Mouse (Mus musculus) heart, postnatal 0 days (tissue): Measurements from ENCODE around the gene Gm29797. TPM values are rescaled to one million over a fixed set of nuclear protein-coding genes. Genes with fewer than 3 reads are reported as not detected.

Experiments used
- ATAC-seq: fragments of 200-750 bp; cut with Nextera tagmentation; 2 replicates; pipeline ENCODE4 v1.8.0; 2017; ENCODE audit warnings: low read depth, moderate number of reproducible peaks, moderate library complexity; ENCODE audit not compliant: insufficient read depth
- DNase-seq: peaks from one replicate; pipeline ENCODE4 v3.0.0-alpha.2; 2016; ENCODE audit warnings: low spot score
- H3K27ac ChIP-seq: fragments of 300-500 bp; sonication (generic); 2 replicates; pipeline ENCODE4 v1.5.1; 2014; ENCODE audit warnings: low read depth, mild to moderate bottlenecking
- H3K27me3 ChIP-seq: fragments of 300-500 bp; sonication (generic); 2 replicates; pipeline ENCODE4 v1.6.1; 2014; ENCODE audit warnings: low read length, mixed read lengths; ENCODE audit not compliant: control insufficient read depth, insufficient read depth
- H3K36me3 ChIP-seq: fragments of 300-500 bp; sonication (generic); replicated peaks from 2 replicates; pipeline ENCODE4 v1.6.1; 2014; ENCODE audit warnings: low read length, mixed read lengths; ENCODE audit not compliant: control insufficient read depth, insufficient read depth
- H3K4me1 ChIP-seq: fragments of 300-500 bp; sonication (generic); 2 replicates; pipeline ENCODE4 v1.6.1; 2014; ENCODE audit warnings: antibody characterized with exemption; ENCODE audit not compliant: control insufficient read depth, insufficient read depth
- H3K4me2 ChIP-seq: fragments of 300-500 bp; sonication (generic); 2 replicates; pipeline ENCODE4 v1.6.1; 2014; ENCODE audit warnings: low read depth, mild to moderate bottlenecking, low read length, moderate library complexity
- H3K4me3 ChIP-seq: fragments of 300-500 bp; sonication (generic); 2 replicates; pipeline ENCODE4 v1.5.1; 2014; ENCODE audit warnings: low read depth, low read length
- H3K9ac ChIP-seq: fragments of 300-500 bp; sonication (generic); replicated peaks from 2 replicates; pipeline ENCODE4 v1.6.1; 2014; ENCODE audit warnings: low read depth, low read length, mixed read lengths
- H3K9me3 ChIP-seq: fragments of 300-500 bp; sonication (generic); replicated peaks from 2 replicates; pipeline ENCODE4 v1.6.1; 2016; ENCODE audit warnings: low read length; ENCODE audit not compliant: control insufficient read depth
- CTCF ChIP-seq: IDR thresholded peaks from 2 replicates; pipeline ENCODE4 v1.5.1; 2016; ENCODE audit warnings: antibody characterized with exemption, control low read depth, low read depth
- EP300 ChIP-seq: IDR thresholded peaks from 2 replicates; pipeline ENCODE4 v1.6.1; 2016; ENCODE audit warnings: antibody characterized with exemption, low read depth
- WGBS: fragments of 180-500 bp; shearing (Covaris S2); extraction: QIAGEN DNeasy Blood & Tissue Kit; methylation state at CpG from one replicate; pipeline ENCODE4 v1.1.7; 2014; 5-methylcytosine and 5-hydroxymethylcytosine counted together
- polyA plus RNA-seq: library from polyadenylated mRNA; unstranded; fragments of >200 nt; fragmentation: Nextera tagmentation; extraction: Ambion mirVana; gene quantifications from 2 replicates; pipeline ENCODE4 v1.2.1, GENCODE M21; 2015
- total RNA-seq: library from RNA; depleted of rRNA; stranded (reverse); fragments of >200 nt; gene quantifications from 2 replicates; pipeline ENCODE4 v1.2.3, GENCODE M21; 2014; ENCODE audit warnings: low replicate concordance

The Gm29797 gene
- total and polyA plus RNA-seq, 2 experiments from 2014 or later = not detected

DNA sequence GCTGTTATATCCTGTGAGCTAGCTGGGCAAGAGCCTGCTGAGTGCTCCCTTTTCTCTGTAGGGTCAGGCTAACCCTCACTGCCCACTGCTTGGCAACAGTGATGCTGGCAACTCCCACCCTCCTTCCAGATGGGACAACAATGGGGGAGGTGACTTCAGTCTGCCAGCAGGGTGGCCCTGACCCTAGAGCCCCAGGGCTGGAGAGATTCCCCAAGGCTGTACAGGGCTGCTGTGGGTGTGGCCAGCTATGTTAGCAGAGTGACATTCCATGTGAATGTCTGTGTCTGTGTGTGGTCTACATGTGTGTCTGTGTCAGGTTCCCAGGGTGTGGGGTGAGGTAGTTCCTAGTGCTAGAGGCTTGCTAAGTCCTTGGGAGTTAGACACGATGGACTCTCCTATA lies 16.7 kb downstream of the Gm29797 start:
- H3K27ac ChIP-seq = peak overlapping the region; percentile 77
- no peak overlapping the region for H3K4me3 ChIP-seq
- H3K36me3 ChIP-seq = no peaks in the 10 kb centered on the region
- no peak overlapping the region for H3K9ac ChIP-seq
- no peaks in the 10 kb centered on the region for H3K9me3 ChIP-seq
- H3K4me1 ChIP-seq = no peaks in the 10 kb centered on the region
- 0 out of 2 replicates have a peak, but pooled peaks have one; percentile 7 for ATAC-seq
- no peak overlapping the region for H3K4me2 ChIP-seq
- WGBS = 28% methylated on average over 1 of the region's 1 CpGs
- DNase-seq = no peak
- TF ChIP-seq CTCF (no peak), EP300 (no peak)
- peaks cover 57% of the 10 kb centered on the region for H3K27me3 ChIP-seq

DNA sequence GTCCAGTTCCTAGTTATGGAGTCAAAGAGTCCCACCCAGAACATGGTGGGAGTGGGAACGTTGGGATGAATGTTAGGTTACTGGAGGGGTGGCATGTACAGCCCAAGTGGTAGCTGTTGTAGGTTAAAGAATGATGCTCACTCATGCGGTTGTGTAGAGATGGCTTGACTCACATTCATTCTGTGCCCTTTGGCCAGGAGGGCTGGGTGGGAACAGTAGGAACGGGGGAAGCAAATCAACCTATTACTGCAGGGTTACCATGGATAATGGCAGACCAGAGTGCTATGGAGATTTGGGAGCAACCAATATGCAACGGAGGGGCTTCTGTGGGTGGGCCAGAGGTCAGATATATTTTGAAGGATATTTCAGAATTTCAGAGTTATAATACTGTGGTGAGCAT lies 18.1 kb downstream of the Gm29797 start:
- TF ChIP-seq EP300 (no peak), CTCF (no peak)
- H3K27ac ChIP-seq = peak overlapping the region; percentile 77
- H3K4me1 ChIP-seq = no peaks in the 10 kb centered on the region
- no peaks in the 10 kb centered on the region for H3K9me3 ChIP-seq
- H3K9ac ChIP-seq = no peak overlapping the region
- H3K36me3 ChIP-seq = no peaks in the 10 kb centered on the region
- H3K4me3 ChIP-seq = no peak overlapping the region
- no peak for ATAC-seq
- H3K4me2 ChIP-seq = no peak overlapping the region
- H3K27me3 ChIP-seq = peaks cover 44% of the 10 kb centered on the region
- WGBS = 76% methylated on average over 4 of the region's 4 CpGs
- DNase-seq = no peak

DNA sequence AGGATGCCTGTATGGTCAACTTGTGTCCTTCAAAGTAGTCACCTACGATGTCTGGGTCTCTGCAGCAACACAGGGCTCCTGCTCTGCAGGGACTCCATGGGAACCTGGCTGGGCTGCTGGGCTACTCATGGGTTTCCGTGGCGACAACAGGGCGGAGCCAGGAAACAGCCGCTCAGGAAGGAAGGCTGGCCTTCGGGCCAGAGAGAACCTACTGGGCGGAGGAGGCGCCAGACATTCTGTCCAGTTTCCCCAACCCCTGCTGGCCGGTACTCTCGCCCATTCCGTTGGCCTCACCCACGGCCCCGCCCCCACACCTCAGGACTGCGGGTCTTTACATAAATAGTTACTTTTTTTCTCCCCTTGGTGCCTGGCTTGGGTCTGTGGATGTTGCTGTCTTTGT lies 18.6 kb downstream of the Gm29797 start:
- DNase-seq (peak; percentile 63), ATAC-seq (peak; percentile 24)
- 4% methylated on average over 14 of the region's 14 CpGs for WGBS
- Histone ChIP-seq H3K36me3 (no peaks in the 10 kb centered on the region), H3K27ac (peak overlapping the region; percentile 77), H3K9me3 (no peaks in the 10 kb centered on the region), H3K27me3 (peaks cover 39% of the 10 kb centered on the region), H3K4me1 (0 out of 2 replicates have a peak, but pooled peaks cover under 1% of the 10 kb centered on the region), H3K4me3 (0 out of 2 replicates have a peak overlapping the region, but pooled peaks have one; percentile 0), H3K9ac (no peak overlapping the region), H3K4me2 (peak overlapping the region; percentile 25)
- TF ChIP-seq EP300 (peak; percentile 44; the same call in 1 of the 2 replicates), CTCF (no peak; the same call in 1 of the 2 replicates)

DNA sequence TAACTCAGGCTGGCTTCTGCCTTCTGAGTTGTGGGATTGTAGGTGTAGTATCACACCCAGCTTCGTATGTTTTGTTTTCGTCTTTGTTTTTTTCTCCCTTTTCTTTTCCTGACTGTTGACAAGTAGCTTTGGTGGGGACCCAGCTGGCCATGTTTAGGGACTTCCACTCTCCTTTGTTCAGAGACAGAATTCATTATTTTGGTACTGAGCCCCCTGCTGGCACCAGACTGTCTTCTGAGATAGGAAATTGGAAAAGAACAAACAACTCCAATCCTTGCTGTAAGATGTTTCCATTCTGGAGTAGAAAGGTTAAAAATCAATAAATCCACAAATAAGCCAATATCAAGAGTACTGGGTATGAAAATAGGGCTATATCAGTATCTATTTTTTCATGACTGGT lies 19.6 kb downstream of the Gm29797 start:
- TF ChIP-seq EP300 = no peak
- peak; percentile 23 for TF ChIP-seq CTCF
- no peak for ATAC-seq

DNA sequence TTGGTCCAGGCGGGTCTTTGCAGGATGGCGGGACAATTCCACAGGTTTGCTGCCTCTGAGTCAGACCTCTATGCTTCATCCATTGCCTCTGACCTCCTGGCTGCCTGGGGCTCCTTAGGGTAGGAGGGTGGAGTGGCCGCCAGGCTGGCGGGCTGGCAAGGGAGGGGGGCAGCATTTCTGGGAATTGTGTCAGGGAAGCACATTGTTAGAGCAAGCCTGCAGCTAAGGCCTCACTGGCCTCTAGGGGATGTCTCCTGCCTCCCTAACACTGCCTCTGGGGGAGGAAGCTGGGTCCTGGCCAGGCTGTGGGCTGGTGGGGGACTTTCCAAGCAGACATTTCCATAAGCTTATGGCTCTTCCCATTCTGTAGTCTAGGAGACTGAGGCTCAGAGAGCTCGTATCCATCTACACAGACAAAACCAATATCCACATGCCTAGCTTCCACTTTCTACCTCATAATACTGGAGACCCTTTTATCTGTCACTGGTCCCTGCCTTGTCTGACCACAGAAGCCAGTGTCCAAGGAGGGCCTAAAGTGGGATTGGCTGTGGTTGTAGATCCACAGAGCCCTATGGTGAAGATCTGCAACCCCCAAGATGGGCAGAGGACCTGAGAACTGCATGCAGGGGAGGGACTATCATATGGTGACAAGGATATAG lies 20.4 kb downstream of the Gm29797 start:
- DNase-seq = peak; percentile 36
- Histone ChIP-seq H3K4me1 (peaks cover 5% of the 10 kb centered on the region; the same call in 1 of the 2 replicates), H3K36me3 (no peaks in the 10 kb centered on the region), H3K27me3 (peaks cover 21% of the 10 kb centered on the region), H3K9ac (no peak overlapping the region), H3K27ac (peak overlapping the region; percentile 73), H3K4me3 (no peak overlapping the region), H3K4me2 (no peak overlapping the region), H3K9me3 (no peaks in the 10 kb centered on the region)
- peak; percentile 27 for ATAC-seq
- 53% methylated on average over 5 of the region's 5 CpGs for WGBS
- TF ChIP-seq EP300 (no peak), CTCF (no peak)

More for the DNA sequence above, 19.6 kb downstream of the Gm29797 start:
- Histone ChIP-seq H3K9me3 (no peaks in the 10 kb centered on the region), H3K9ac (no peak overlapping the region), H3K4me1 (peaks cover 5% of the 10 kb centered on the region; the same call in 1 of the 2 replicates), H3K4me3 (no peak overlapping the region), H3K4me2 (no peak overlapping the region), H3K27ac (peak overlapping the region; percentile 73), H3K36me3 (no peaks in the 10 kb centered on the region), H3K27me3 (peaks cover 29% of the 10 kb centered on the region)
- DNase-seq = no peak
- 64% methylated on average over 2 of the region's 2 CpGs for WGBS
